Mouse (Mus musculus) cerebellum, adult 18-20 months (tissue): ENCODE data around the gene Rrp15.
"Not testable (repeated sequence)": the region's sequence is repeated elsewhere in the genome, so short reads cannot be mapped to it uniquely, and the experiment has no call there.

Experiments
- DNase-seq, 2 experiments: peaks; one replicate each; pipeline ENCODE4 v3.0.0; 2021

The Rrp15 gene

GRCm38 (mm10) chr1:186748724-186749653 is at the start of gene Rrp15:
Gene Rrp15, minus strand, starts transcription at chr1:186749358.
- peak; percentile 68 to 89 for DNase-seq

- no peak for DNase-seq
These were observed 48.8 kb upstream of the Rrp15 start for GRCm38 (mm10) chr1:186797991-186798390.

- DNase-seq: no peak
These were observed 36.2 kb upstream of the Rrp15 start for GRCm38 (mm10) chr1:186785359-186785758.

- DNase-seq: no peak
These were observed 31.7 kb upstream of the Rrp15 start for GRCm38 (mm10) chr1:186780826-186781225.

GRCm38 (mm10) chr1:186773124-186773523 is 24.0 kb upstream of the Rrp15 start:
- DNase-seq: no peak

GRCm38 (mm10) chr1:186772547-186773077 is 23.5 kb upstream of the Rrp15 start:
- no peak for DNase-seq

- DNase-seq: no peak
These were observed 22.8 kb upstream of the Rrp15 start for GRCm38 (mm10) chr1:186772005-186772404.

- DNase-seq: no peak
These were observed 21.5 kb upstream of the Rrp15 start for GRCm38 (mm10) chr1:186770659-186771058.

GRCm38 (mm10) chr1:186768392-186768791 is 19.2 kb upstream of the Rrp15 start:
- no peak for DNase-seq

- not testable (repeated sequence) for DNase-seq
These were observed 14.3 kb upstream of the Rrp15 start for GRCm38 (mm10) chr1:186763451-186763850.

GRCm38 (mm10) chr1:186749675-186750283 is 621 bp upstream of the Rrp15 start:
- DNase-seq: peak; percentile 9 to 35

GRCm38 (mm10) chr1:186739828-186740227 is 9.3 kb downstream of the Rrp15 start:
- no peak for DNase-seq

GRCm38 (mm10) chr1:186735537-186735936 is 13.6 kb downstream of the Rrp15 start:
- no peak for DNase-seq

- DNase-seq: no peak
These were observed 16.1 kb downstream of the Rrp15 start for GRCm38 (mm10) chr1:186733052-186733451.

- DNase-seq: no peak
These were observed 20.4 kb downstream of the Rrp15 start for GRCm38 (mm10) chr1:186728778-186729177.

- no peak for DNase-seq
These were observed 23.0 kb downstream of the Rrp15 start for GRCm38 (mm10) chr1:186726117-186726516.

GRCm38 (mm10) chr1:186722299-186722698 is 26.9 kb downstream of the Rrp15 start:
- no peak for DNase-seq

- DNase-seq: peak; percentile 75 to 86
These were observed 27.3 kb downstream of the Rrp15 start for GRCm38 (mm10) chr1:186721846-186722245.

- DNase-seq: no peak
These were observed 28.0 kb downstream of the Rrp15 start for GRCm38 (mm10) chr1:186721166-186721565.

- no peak for DNase-seq
These were observed 29.4 kb downstream of the Rrp15 start for GRCm38 (mm10) chr1:186719708-186720107.

GRCm38 (mm10) chr1:186718881-186719280 is 30.3 kb downstream of the Rrp15 start:
- no peak for DNase-seq

- no peak for DNase-seq
These were observed 33.9 kb downstream of the Rrp15 start for GRCm38 (mm10) chr1:186714980-186715896.

GRCm38 (mm10) chr1:186714215-186714614 is 34.9 kb downstream of the Rrp15 start:
- DNase-seq: no peak
